9 mouse cellular contexts compared by ENCODE assay signal in the genomic region with DNA sequence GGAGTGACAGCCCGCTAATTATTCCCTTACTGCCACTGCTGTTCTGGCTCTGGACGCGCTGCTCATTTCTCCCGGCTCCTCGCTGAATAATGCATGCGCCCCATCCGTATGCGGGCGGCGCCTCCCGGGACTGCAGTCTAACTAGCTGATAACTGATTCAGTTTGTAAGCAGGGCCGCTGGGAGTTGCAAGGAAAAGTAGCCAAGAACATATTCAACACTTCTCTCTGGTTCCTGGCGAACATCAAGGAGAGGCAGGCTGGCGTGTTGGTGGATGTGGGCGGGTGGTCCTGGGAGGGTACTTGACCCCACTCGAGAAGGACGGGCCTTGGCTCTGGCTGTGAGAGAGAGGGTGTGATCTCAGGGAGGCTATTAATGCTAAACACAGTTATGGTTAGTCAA. TPM values are rescaled to one million over a fixed set of nuclear protein-coding genes. Genes with fewer than 3 reads are reported as not detected.
DNase-seq lines count a peak whose midpoint lies in the region; ATAC-seq lines count a peak whose summit lies in the region.
"Had no signal": no experiment of that assay in that cellular context is flagged by ENCODE, and none has a peak within 500 bp of the region (broad histone marks: within the 10 kb centered on the region; RNA-seq: fewer than 3 reads in every experiment).

No protein-coding gene starts in this region.

- H3K36me3 ChIP-seq in heart, embryonic 11.5 days (ENCODE audit: control insufficient read depth, insufficient read depth, low read length): no peaks in the 10 kb centered on the region
- no peaks in the 10 kb centered on the region for H3K36me3 ChIP-seq in kidney, embryonic 16.5 days (ENCODE audit: insufficient read depth, low read length)
- H3K36me3 ChIP-seq in limb, embryonic 11.5 days (ENCODE audit: control insufficient read depth, insufficient read depth, low read length): no peaks in the 10 kb centered on the region
- no peaks in the 10 kb centered on the region for H3K36me3 ChIP-seq in neural tube, embryonic 13.5 days

- peak overlapping the region; percentile 85 for H3K27ac ChIP-seq in heart, embryonic 11.5 days (ENCODE audit: low read depth, low read length)
- H3K27ac ChIP-seq in kidney, embryonic 16.5 days (ENCODE audit: low read length): no peak overlapping the region
- H3K27ac ChIP-seq in limb, embryonic 11.5 days (replicated peaks; ENCODE audit: low read depth, low read length): no peak overlapping the region
- H3K27ac ChIP-seq in neural tube, embryonic 13.5 days (replicated peaks): peak overlapping the region; percentile 89

- H3K4me2 ChIP-seq in heart, embryonic 11.5 days: peak overlapping the region; percentile 77
- H3K4me2 ChIP-seq in kidney, embryonic 16.5 days (replicated peaks; ENCODE audit: low read depth, low read length): peak overlapping the region; percentile 70
- H3K4me2 ChIP-seq in limb, embryonic 11.5 days (ENCODE audit: low read depth, severe bottlenecking): no peak overlapping the region
- peak overlapping the region; percentile 56 for H3K4me2 ChIP-seq in neural tube, embryonic 13.5 days

- no peaks in the 10 kb centered on the region for H3K9me3 ChIP-seq in heart, embryonic 11.5 days (replicated peaks; ENCODE audit: control insufficient read depth, low read length)
- H3K9me3 ChIP-seq in kidney, embryonic 16.5 days (ENCODE audit: low read length): no peaks in the 10 kb centered on the region
- no peaks in the 10 kb centered on the region for H3K9me3 ChIP-seq in limb, embryonic 11.5 days (ENCODE audit: control insufficient read depth, low read length)
- no peaks in the 10 kb centered on the region for H3K9me3 ChIP-seq in neural tube, embryonic 13.5 days

- H3K4me1 ChIP-seq in heart, embryonic 11.5 days (ENCODE audit: control insufficient read depth, insufficient read depth, low read length): peaks cover 19% of the 10 kb centered on the region
- peaks cover 21% of the 10 kb centered on the region for H3K4me1 ChIP-seq in kidney, embryonic 16.5 days (ENCODE audit: insufficient read depth, low read length)
- peaks cover 4% of the 10 kb centered on the region; the same call in 1 of the 2 replicates for H3K4me1 ChIP-seq in limb, embryonic 11.5 days (ENCODE audit: control insufficient read depth, insufficient read depth, low read length)
- H3K4me1 ChIP-seq in neural tube, embryonic 13.5 days (replicated peaks): peaks cover 35% of the 10 kb centered on the region

- no peaks in the 10 kb centered on the region for H3K27me3 ChIP-seq in heart, embryonic 11.5 days (ENCODE audit: control insufficient read depth, insufficient read depth, low read length)
- peaks cover 9% of the 10 kb centered on the region; the same call in 1 of the 2 replicates for H3K27me3 ChIP-seq in kidney, embryonic 16.5 days (ENCODE audit: insufficient read depth, low read length)
- H3K27me3 ChIP-seq in limb, embryonic 11.5 days (ENCODE audit: control insufficient read depth, insufficient read depth, low read length): peaks cover 20% of the 10 kb centered on the region
- H3K27me3 ChIP-seq in neural tube, embryonic 13.5 days: no peaks in the 10 kb centered on the region

- H3K9ac ChIP-seq in heart, embryonic 11.5 days (ENCODE audit: low read depth, low read length): peak overlapping the region; percentile 40
- peak overlapping the region; percentile 46; the same call in 1 of the 2 replicates for H3K9ac ChIP-seq in kidney, embryonic 16.5 days (replicated peaks; ENCODE audit: low read length)
- no peak overlapping the region for H3K9ac ChIP-seq in limb, embryonic 11.5 days (ENCODE audit: low read length)
- H3K9ac ChIP-seq in neural tube, embryonic 13.5 days: peak overlapping the region; percentile 52; the same call in 1 of the 2 replicates

- no peak for ATAC-seq in heart, embryonic 11.5 days (replicated peaks; ENCODE audit: insufficient number of reproducible peaks, low FRiP score, low TSS enrichment)
- ATAC-seq in kidney, embryonic 16.5 days (ENCODE audit: low FRiP score, low TSS enrichment): no peak; the same call in 1 of the 2 replicates
- no peak for ATAC-seq in limb, embryonic 11.5 days (ENCODE audit: insufficient number of reproducible peaks, low FRiP score, low TSS enrichment, low read depth)
- peak; percentile 61; the same call in 1 of the 2 replicates for ATAC-seq in neural tube, embryonic 13.5 days (ENCODE audit: low read depth)
- no peak for ATAC-seq in granulocyte monocyte progenitor cell, adult 5-6 weeks (replicated peaks; ENCODE audit: poor library complexity, severe bottlenecking)

- peak; percentile 10 for DNase-seq in adrenal gland, adult 2 months
- DNase-seq in adrenal gland, postnatal 4 days (ENCODE audit: low spot score in 2 of 2): no peak
- peak; percentile 35 for DNase-seq in fibroblast of lung, adult 2 months (ENCODE audit: low read depth)
- DNase-seq in limb, embryonic 11.5 days (ENCODE audit: low spot score): peak; percentile 54

- H3K4me3 ChIP-seq in heart, embryonic 11.5 days (ENCODE audit: low read depth, low read length): peak overlapping the region; percentile 41
- peak overlapping the region; percentile 40 for H3K4me3 ChIP-seq in kidney, embryonic 16.5 days (ENCODE audit: low read length)
- H3K4me3 ChIP-seq in limb, embryonic 11.5 days (ENCODE audit: low read depth, low read length): no peak overlapping the region
- peak overlapping the region; percentile 28 for H3K4me3 ChIP-seq in neural tube, embryonic 13.5 days

- WGBS in heart, embryonic 11.5 days (ENCODE audit: insufficient replicate concordance): 2% methylated on average over 17 of the region's 17 CpGs
- 8% methylated on average over 17 of the region's 17 CpGs for WGBS in kidney, embryonic 16.5 days
- WGBS in limb, embryonic 11.5 days: 10% methylated on average over 17 of the region's 17 CpGs
- whole genome bisulfite sequencing in neural tube, embryonic 13.5 days: 4% methylated on average over 17 of the region's 17 CpGs

RNA-seq across cellular contexts. Expression of gene Gm26897, which starts 28.4 kb away (rescaled TPM):
- not detected for total RNA-seq in adrenal gland, adult 2 months (2021)
- not detected in 2 replicates for polyA plus RNA-seq in adrenal gland, adult 2 months (2012; rRNA removed)
- total RNA-seq in adrenal gland, postnatal 4 days (2021): not detected
- not detected in 2 replicates for polyA plus RNA-seq in heart, embryonic 11.5 days (2014; fragmentation: Nextera tagmentation; extraction: Ambion mirVana)
- polyA plus RNA-seq in kidney, embryonic 16.5 days (2015; fragmentation: Nextera tagmentation; extraction: Ambion mirVana): not detected in 2 replicates
- polyA plus RNA-seq in limb, embryonic 11.5 days (2014; fragmentation: Nextera tagmentation; extraction: Ambion mirVana): not detected in 2 replicates
- not detected in 2 replicates for polyA plus RNA-seq in neural tube, embryonic 13.5 days (2015; fragmentation: Nextera tagmentation; extraction: Ambion mirVana)
- not detected in 2 replicates for total RNA-seq in granulocyte monocyte progenitor cell, adult 5-6 weeks (2014; fragmentation: Nextera tagmentation)
- total RNA-seq in granulocyte monocyte progenitor cell, adult 5-6 weeks (2017): not detected in 2 replicates
- total RNA-seq: common myeloid progenitor, adult 5-6 weeks had no signal

Comparison
In these comparisons a context has a peak if more than half of its experiments do, and no peak if none do; other contexts are left out.
1. DNase-seq: peak in adrenal gland, adult 2 months (single experiment), fibroblast of lung, adult 2 months (single experiment) and limb, embryonic 11.5 days (single experiment); none in adrenal gland, postnatal 4 days (0 of 2).
2. H3K27ac ChIP-seq: peak in heart, embryonic 11.5 days (single experiment) and neural tube, embryonic 13.5 days (single experiment); none in kidney, embryonic 16.5 days (single experiment) and limb, embryonic 11.5 days (single experiment).